Mouse (Mus musculus): ENCODE results near the gene Rnf216.

DNA sequence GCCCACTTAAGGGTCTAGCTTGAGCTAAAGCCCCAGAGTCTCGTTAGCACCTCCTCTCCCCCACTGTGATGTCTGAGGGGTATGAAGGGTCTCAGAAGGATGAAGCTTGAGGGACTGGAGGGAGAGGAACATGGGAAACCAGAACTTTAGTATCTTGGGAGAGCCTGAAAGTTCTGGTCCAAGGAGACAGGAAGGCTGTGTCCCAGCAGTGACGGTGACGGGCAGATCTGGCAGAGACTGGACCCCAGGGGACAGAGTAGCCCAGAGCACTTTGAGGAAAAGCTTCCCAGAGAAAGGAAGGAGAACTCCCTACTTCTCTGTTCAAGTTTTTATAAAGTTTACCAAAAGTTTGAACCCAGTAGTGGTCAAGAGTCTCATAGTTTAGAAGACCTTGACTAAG lies 34.7 kb upstream of the Rnf216 start, which contains the start of gene Olfr718-ps1:
- TF ChIP-seq CTCF (IDR thresholded peaks at IDR 0.05; ENCODE audit: extremely low read depth, insufficient read depth, low read length) (no peak), POLR2A (IDR thresholded peaks at IDR 0.05; ENCODE audit: extremely low read depth, insufficient read depth, low read length) (no peak)

Data from cortical plate, adult 2 months (tissue).